Mouse (Mus musculus): ENCODE measurements around the gene Efcab8.

DNA sequence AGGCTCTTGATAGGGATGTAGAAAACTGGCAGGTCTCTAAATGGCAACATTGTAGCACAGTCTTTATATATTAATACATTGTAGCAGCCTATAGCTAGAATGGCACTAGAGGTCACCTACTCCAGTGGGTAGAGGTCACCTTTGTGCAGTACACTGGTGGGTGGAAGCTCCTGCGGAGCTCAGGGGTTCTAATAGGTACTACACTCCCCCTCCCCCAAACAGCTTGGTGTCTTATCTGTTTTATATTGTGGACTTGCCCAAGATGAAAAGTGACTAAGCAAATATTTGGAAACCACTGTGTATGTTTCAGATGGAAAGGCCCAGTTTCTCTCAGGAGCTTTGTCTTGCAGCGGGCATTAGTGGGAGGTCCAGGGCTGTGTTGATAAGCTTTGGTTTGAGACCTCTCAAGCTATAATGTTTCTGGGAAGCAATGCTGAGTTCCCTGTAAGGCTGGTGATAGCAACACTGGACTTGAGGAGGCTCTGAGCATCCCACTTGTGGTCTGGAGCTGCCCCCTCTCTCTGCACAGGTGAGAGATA, 42.3 kb downstream of the Efcab8 start:
- TF ChIP-seq JUND (conservative IDR thresholded peaks at IDR 0.05; ENCODE audit: low read depth, low read length) (no peak), POLR2AphosphoS2 (IDR thresholded peaks at IDR 0.05; ENCODE audit: low read depth, low read length) (no peak), POLR2A (IDR thresholded peaks at IDR 0.05; ENCODE audit: low read depth, low read length) (no peak), MEF2A (IDR thresholded peaks at IDR 0.05; ENCODE audit: borderline replicate concordance, low read depth, low read length) (no peak), MAX (IDR thresholded peaks at IDR 0.05; ENCODE audit: low read length) (no peak), CHD1 (IDR thresholded peaks at IDR 0.05; ENCODE audit: low read depth, low read length) (no peak), E2F4 (IDR thresholded peaks at IDR 0.05; ENCODE audit: insufficient replicate concordance, low read depth, low read length) (no peak), CTCF (conservative IDR thresholded peaks at IDR 0.05 in 1 of 2, IDR thresholded peaks at IDR 0.05 in 1 of 2; ENCODE audit: low read depth in 2 of 2, low read length in 2 of 2) (no peak)

All from CH12.LX (cell line).